Mouse (Mus musculus) CD8-positive naive resting alpha-beta T cell, adult 2 months (primary cell): ENCODE results near the gene Tarm1.

ENCODE experiments used
- DNase-seq, 2 experiments: peaks; one replicate each; pipeline ENCODE4 v3.0.0; 2022; ENCODE audit warnings: low read depth in 2 of 2, low spot score in 2 of 2

The Tarm1 gene

GRCm38 (mm10) chr7:3502439-3502838 is at the start of gene Tarm1:
Tarm1 (minus strand) TSS chr7:3502624.
- no peak for DNase-seq

- no peak for DNase-seq
These were observed 3.5 kb upstream of the Tarm1 start for GRCm38 (mm10) chr7:3505913-3506312.

- DNase-seq = no peak
These were observed 2.0 kb downstream of the Tarm1 start for GRCm38 (mm10) chr7:3500406-3500805.

GRCm38 (mm10) chr7:3481948-3482608 is 20.3 kb downstream of the Tarm1 start:
- DNase-seq = no peak

GRCm38 (mm10) chr7:3476728-3477127 is 25.7 kb downstream of the Tarm1 start:
- no peak for DNase-seq

- DNase-seq = no peak
These were observed 27.9 kb downstream of the Tarm1 start for GRCm38 (mm10) chr7:3474291-3475080.

- no peak for DNase-seq
These were observed 29.6 kb downstream of the Tarm1 start for GRCm38 (mm10) chr7:3472774-3473173.

- DNase-seq = no peak
These were observed 33.8 kb downstream of the Tarm1 start for GRCm38 (mm10) chr7:3468614-3469013.

- no peak for DNase-seq
These were observed 39.1 kb downstream of the Tarm1 start for GRCm38 (mm10) chr7:3463306-3463705.

- DNase-seq = no peak
These were observed 42.2 kb downstream of the Tarm1 start for GRCm38 (mm10) chr7:3460261-3460660.

- DNase-seq = no peak
These were observed 44.6 kb downstream of the Tarm1 start for GRCm38 (mm10) chr7:3457841-3458217.

- DNase-seq = no peak
These were observed 45.1 kb downstream of the Tarm1 start for GRCm38 (mm10) chr7:3457111-3457840.

- no peak for DNase-seq
These were observed 48.8 kb downstream of the Tarm1 start for GRCm38 (mm10) chr7:3453486-3454183.

GRCm38 (mm10) chr7:3452821-3453485 is 49.5 kb downstream of the Tarm1 start:
- no peak for DNase-seq

- DNase-seq = no peak
These were observed 51.3 kb downstream of the Tarm1 start for GRCm38 (mm10) chr7:3451161-3451560.

- no peak for DNase-seq
These were observed 51.8 kb downstream of the Tarm1 start for GRCm38 (mm10) chr7:3450671-3451070.

- peak; percentile 41 to 55 for DNase-seq
These were observed 53.5 kb downstream of the Tarm1 start for GRCm38 (mm10) chr7:3448737-3449454.

GRCm38 (mm10) chr7:3447026-3447425 is 55.4 kb downstream of the Tarm1 start:
- DNase-seq = no peak

- DNase-seq = no peak
These were observed 55.8 kb downstream of the Tarm1 start for GRCm38 (mm10) chr7:3446584-3446983.

- DNase-seq = no peak
These were observed 57.7 kb downstream of the Tarm1 start for GRCm38 (mm10) chr7:3444678-3445077.
